Mouse (Mus musculus) neural tube, embryonic 10.5 days (tissue): ENCODE results near the gene Zfp46.

ENCODE experiments used
- DNase-seq: peaks from one replicate; pipeline ENCODE4 v3.0.0-alpha.2; 2017; ENCODE audit warnings: low spot score; ENCODE audit errors: extremely low spot score

The Zfp46 gene

GRCm38 (mm10) chr4:136284455-136284854 lies at the start of gene Zfp46:
Gene Zfp46 (plus strand): TSS chr4:136284683.
- no peak for DNase-seq

GRCm38 (mm10) chr4:136238669-136239068 lies 45.8 kb upstream of the Zfp46 start:
- DNase-seq = no peak

GRCm38 (mm10) chr4:136239111-136239510 lies 45.4 kb upstream of the Zfp46 start:
- DNase-seq = no peak

- peak; percentile 76 for DNase-seq
Measured at GRCm38 (mm10) chr4:136239622-136240021, 44.9 kb upstream of the Zfp46 start.

GRCm38 (mm10) chr4:136240123-136240522 lies 44.4 kb upstream of the Zfp46 start:
- no peak for DNase-seq

GRCm38 (mm10) chr4:136240955-136241354 lies 43.5 kb upstream of the Zfp46 start:
- no peak for DNase-seq

GRCm38 (mm10) chr4:136242065-136242703 lies 42.3 kb upstream of the Zfp46 start:
- DNase-seq = no peak

GRCm38 (mm10) chr4:136242728-136243127 lies 41.8 kb upstream of the Zfp46 start:
- DNase-seq = no peak

- DNase-seq = no peak
Measured at GRCm38 (mm10) chr4:136244208-136244607, 40.3 kb upstream of the Zfp46 start.

- DNase-seq = no peak
Measured at GRCm38 (mm10) chr4:136245681-136246080, 38.8 kb upstream of the Zfp46 start.

GRCm38 (mm10) chr4:136246568-136246969 lies 37.9 kb upstream of the Zfp46 start:
- peak; percentile 49 for DNase-seq

GRCm38 (mm10) chr4:136247386-136247728 lies 37.1 kb upstream of the Zfp46 start:
- DNase-seq = no peak

GRCm38 (mm10) chr4:136247729-136248463 lies 36.6 kb upstream of the Zfp46 start, which contains the start of gene Tcea3:
Gene Tcea3 (plus strand): TSS chr4:136247729.
- peak; percentile 71 for DNase-seq

GRCm38 (mm10) chr4:136248464-136249331 lies 35.8 kb upstream of the Zfp46 start:
- DNase-seq = no peak

- DNase-seq = no peak
Measured at GRCm38 (mm10) chr4:136249332-136249647, 35.2 kb upstream of the Zfp46 start.

- DNase-seq = no peak
Measured at GRCm38 (mm10) chr4:136249780-136250179, 34.7 kb upstream of the Zfp46 start.

- no peak for DNase-seq
Measured at GRCm38 (mm10) chr4:136255919-136256318, 28.6 kb upstream of the Zfp46 start.

- no peak for DNase-seq
Measured at GRCm38 (mm10) chr4:136256696-136257095, 27.8 kb upstream of the Zfp46 start.

GRCm38 (mm10) chr4:136259916-136260315 lies 24.6 kb upstream of the Zfp46 start:
- DNase-seq = no peak

GRCm38 (mm10) chr4:136260491-136261180 lies 23.8 kb upstream of the Zfp46 start:
- peak; percentile 90 for DNase-seq

GRCm38 (mm10) chr4:136261912-136262311 lies 22.6 kb upstream of the Zfp46 start:
- DNase-seq = no peak

- DNase-seq = no peak
Measured at GRCm38 (mm10) chr4:136263555-136263954, 20.9 kb upstream of the Zfp46 start.
